Mouse (Mus musculus): ENCODE measurements around the gene Smarcb1. TPM values are rescaled to one million over a fixed set of nuclear protein-coding genes. Genes with fewer than 3 reads are reported as not detected.
A peak's percentile ranks its signal among the peaks of the same experiment; 100 is the strongest.

Gene Smarcb1
- total and polyA plus RNA-seq, 3 experiments, result 48.4 to 254 (median 55.7) TPM

DNA sequence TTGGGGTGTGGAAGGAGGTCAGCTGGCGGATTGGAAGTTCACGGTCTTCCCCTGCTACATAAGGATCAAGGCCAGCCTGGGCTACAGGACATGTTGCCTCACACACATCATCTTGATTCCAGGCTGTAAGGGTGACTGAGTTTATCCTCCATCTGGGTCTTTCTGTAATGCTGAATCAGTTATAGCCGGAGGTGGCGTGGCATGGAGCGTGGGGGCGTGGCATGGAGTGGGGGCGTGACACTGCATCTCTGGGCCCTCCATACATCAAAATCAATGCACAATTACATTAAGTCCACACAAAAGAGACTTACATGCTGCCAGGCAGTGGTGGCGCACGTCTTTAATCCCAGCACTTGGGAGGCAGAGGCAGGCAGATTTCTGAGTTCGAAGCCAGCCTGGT is 41.1 kb downstream of the Smarcb1 start:
- Histone ChIP-seq H3K4me1 (ENCODE audit: insufficient read depth, low read depth, low read length) (no peaks in the 10 kb centered on the region), H3K27me3 (ENCODE audit: insufficient read depth, low read length) (peaks cover 43% of the 10 kb centered on the region), H3K36me3 (replicated peaks) (no peaks in the 10 kb centered on the region), H3K4me3 (ENCODE audit: low read depth, low read length) (no peak overlapping the region), H3K9me3 (replicated peaks) (no peaks in the 10 kb centered on the region)
- ATAC-seq (ENCODE audit: extremely low read depth, insufficient number of reproducible peaks, low FRiP score, poor library complexity, severe bottlenecking) (no peak), DNase-seq (ENCODE audit: low spot score) (no peak)
- TF ChIP-seq POLR2AphosphoS5 (IDR thresholded peaks at IDR 0.05; ENCODE audit: insufficient replicate concordance, low read depth, low read length) (no peak), CTCF (IDR thresholded peaks at IDR 0.05; ENCODE audit: low read depth, low read length) (no peak), GATA1 (IDR thresholded peaks at IDR 0.05; ENCODE audit: borderline replicate concordance, low read length) (no peak), GATA2 (IDR thresholded peaks at IDR 0.05; ENCODE audit: borderline replicate concordance, low read depth, low read length) (no peak), TAL1 (conservative IDR thresholded peaks at IDR 0.05; ENCODE audit: low read depth, low read length) (no peak)

DNA sequence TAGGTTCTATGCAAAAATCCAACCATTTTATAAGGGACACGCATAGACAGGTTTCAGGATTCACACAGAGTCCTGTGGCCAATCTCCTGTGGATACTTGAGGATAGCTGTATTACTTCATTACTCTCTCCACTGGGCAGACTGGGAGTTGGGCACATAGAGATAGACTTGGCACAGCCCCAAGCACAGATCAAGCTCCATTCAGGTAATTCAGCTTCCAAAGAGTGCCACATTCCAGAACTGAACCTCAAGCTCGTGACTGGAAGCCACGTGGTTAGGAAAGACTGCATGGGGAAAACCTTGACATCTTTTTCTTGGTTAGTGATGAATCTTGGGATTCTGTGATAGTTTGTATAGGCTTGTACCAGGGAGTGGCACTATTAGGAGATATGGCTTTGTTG is 42.6 kb downstream of the Smarcb1 start:
- no peaks in the 10 kb centered on the region for H3K9me3 ChIP-seq (replicated peaks)
- TF ChIP-seq TAL1 (conservative IDR thresholded peaks at IDR 0.05; ENCODE audit: low read depth, low read length) (no peak), GATA2 (IDR thresholded peaks at IDR 0.05; ENCODE audit: borderline replicate concordance, low read depth, low read length) (no peak), POLR2AphosphoS5 (IDR thresholded peaks at IDR 0.05; ENCODE audit: insufficient replicate concordance, low read depth, low read length) (no peak), CTCF (IDR thresholded peaks at IDR 0.05; ENCODE audit: low read depth, low read length) (no peak), GATA1 (IDR thresholded peaks at IDR 0.05; ENCODE audit: borderline replicate concordance, low read length) (no peak)
- no peaks in the 10 kb centered on the region for H3K4me1 ChIP-seq (ENCODE audit: insufficient read depth, low read depth, low read length)
- peaks cover 35% of the 10 kb centered on the region for H3K27me3 ChIP-seq (ENCODE audit: insufficient read depth, low read length)
- no peak for ATAC-seq (ENCODE audit: extremely low read depth, insufficient number of reproducible peaks, low FRiP score, poor library complexity, severe bottlenecking)
- H3K4me3 ChIP-seq (ENCODE audit: low read depth, low read length), result no peak overlapping the region
- no peaks in the 10 kb centered on the region for H3K36me3 ChIP-seq (replicated peaks)
- DNase-seq (ENCODE audit: low spot score), result no peak

DNA sequence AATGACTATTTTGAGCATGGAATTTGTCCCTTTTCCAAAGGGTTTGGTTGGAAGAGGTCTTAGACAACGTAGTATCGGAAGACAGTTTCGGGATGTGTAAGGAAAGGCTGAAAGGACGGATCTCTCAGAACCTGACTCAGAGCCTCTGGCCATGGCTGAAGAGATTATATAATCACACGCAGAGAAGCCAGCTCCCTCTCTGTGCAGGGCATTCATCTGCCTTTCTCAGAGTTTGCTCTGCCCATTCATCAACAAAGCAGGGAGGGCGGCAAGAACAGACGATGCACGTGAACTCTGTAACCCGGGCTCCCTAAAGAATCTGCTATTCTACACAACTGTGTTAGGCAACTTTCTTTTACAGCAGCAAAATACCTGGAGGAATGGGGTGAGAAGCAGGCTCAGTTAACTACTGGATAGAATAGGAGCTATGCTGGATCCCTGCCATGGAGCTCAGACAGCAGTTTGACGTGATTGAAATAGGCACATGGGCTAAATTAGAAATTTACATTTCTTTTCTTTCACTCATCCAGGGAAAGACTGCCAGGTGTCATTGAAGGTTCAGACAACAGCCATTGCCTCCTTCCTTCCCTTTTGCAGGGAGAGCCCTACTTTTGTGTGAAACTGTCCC is 47.8 kb downstream of the Smarcb1 start:
- no peaks in the 10 kb centered on the region for H3K9me3 ChIP-seq (replicated peaks)
- no peaks in the 10 kb centered on the region for H3K36me3 ChIP-seq (replicated peaks)
- H3K4me1 ChIP-seq (ENCODE audit: insufficient read depth, low read depth, low read length), result peaks cover 11% of the 10 kb centered on the region
- peaks cover 37% of the 10 kb centered on the region for H3K27me3 ChIP-seq (ENCODE audit: insufficient read depth, low read length)
- ATAC-seq (ENCODE audit: extremely low read depth, insufficient number of reproducible peaks, low FRiP score, poor library complexity, severe bottlenecking) (no peak), DNase-seq (ENCODE audit: low spot score) (no peak)
- no peak for TF ChIP-seq POLR2AphosphoS5 (IDR thresholded peaks at IDR 0.05; ENCODE audit: insufficient replicate concordance, low read depth, low read length)
- TF ChIP-seq GATA1 (IDR thresholded peaks at IDR 0.05; ENCODE audit: borderline replicate concordance, low read length), result no peak
- no peak for TF ChIP-seq CTCF (IDR thresholded peaks at IDR 0.05; ENCODE audit: low read depth, low read length)
- no peak for TF ChIP-seq GATA2 (IDR thresholded peaks at IDR 0.05; ENCODE audit: borderline replicate concordance, low read depth, low read length)
- no peak for TF ChIP-seq TAL1 (conservative IDR thresholded peaks at IDR 0.05; ENCODE audit: low read depth, low read length)
- no peak overlapping the region for H3K4me3 ChIP-seq (ENCODE audit: low read depth, low read length)

DNA sequence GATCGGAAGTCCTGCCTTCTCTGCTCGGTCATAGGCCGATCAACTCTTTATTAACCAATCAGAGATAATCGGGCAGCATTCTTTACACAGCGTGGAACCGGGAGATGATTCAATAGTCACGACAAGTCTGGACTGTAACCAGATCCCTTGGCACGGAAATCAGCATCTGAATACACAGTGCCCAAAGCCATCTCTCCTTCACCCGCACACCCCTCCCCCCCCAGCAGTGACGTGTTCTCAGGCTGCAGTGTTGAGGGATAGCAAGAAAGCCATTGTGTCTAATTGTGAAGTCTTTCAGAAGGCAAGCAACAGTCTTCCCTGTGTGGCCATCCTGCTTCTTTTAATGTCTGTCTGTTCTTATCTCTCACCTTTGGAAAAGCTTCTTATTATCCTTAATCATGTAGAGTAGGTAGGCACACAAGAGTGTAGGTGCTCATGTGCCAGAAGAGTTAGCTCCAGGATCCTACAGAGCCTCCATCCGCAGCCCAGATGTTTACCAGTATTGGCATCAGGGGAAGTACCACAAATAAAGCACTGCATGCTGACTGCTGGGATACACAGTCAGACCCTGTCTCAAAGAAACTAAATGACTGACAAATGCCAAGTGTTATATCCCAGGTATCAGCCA is 48.4 kb downstream of the Smarcb1 start:
- TF ChIP-seq GATA1 (IDR thresholded peaks at IDR 0.05; ENCODE audit: borderline replicate concordance, low read length) (no peak), POLR2AphosphoS5 (IDR thresholded peaks at IDR 0.05; ENCODE audit: insufficient replicate concordance, low read depth, low read length) (no peak), GATA2 (IDR thresholded peaks at IDR 0.05; ENCODE audit: borderline replicate concordance, low read depth, low read length) (no peak), CTCF (IDR thresholded peaks at IDR 0.05; ENCODE audit: low read depth, low read length) (no peak), TAL1 (conservative IDR thresholded peaks at IDR 0.05; ENCODE audit: low read depth, low read length) (no peak)
- DNase-seq (ENCODE audit: low spot score) (no peak), ATAC-seq (ENCODE audit: extremely low read depth, insufficient number of reproducible peaks, low FRiP score, poor library complexity, severe bottlenecking) (peak; percentile 49; the same call in 1 of the 2 replicates)
- Histone ChIP-seq H3K9me3 (replicated peaks) (no peaks in the 10 kb centered on the region), H3K27me3 (ENCODE audit: insufficient read depth, low read length) (peaks cover 43% of the 10 kb centered on the region), H3K4me1 (ENCODE audit: insufficient read depth, low read depth, low read length) (peaks cover 11% of the 10 kb centered on the region), H3K4me3 (ENCODE audit: low read depth, low read length) (peak overlapping the region; percentile 18; the same call in 1 of the 2 replicates), H3K36me3 (replicated peaks) (no peaks in the 10 kb centered on the region)

DNA sequence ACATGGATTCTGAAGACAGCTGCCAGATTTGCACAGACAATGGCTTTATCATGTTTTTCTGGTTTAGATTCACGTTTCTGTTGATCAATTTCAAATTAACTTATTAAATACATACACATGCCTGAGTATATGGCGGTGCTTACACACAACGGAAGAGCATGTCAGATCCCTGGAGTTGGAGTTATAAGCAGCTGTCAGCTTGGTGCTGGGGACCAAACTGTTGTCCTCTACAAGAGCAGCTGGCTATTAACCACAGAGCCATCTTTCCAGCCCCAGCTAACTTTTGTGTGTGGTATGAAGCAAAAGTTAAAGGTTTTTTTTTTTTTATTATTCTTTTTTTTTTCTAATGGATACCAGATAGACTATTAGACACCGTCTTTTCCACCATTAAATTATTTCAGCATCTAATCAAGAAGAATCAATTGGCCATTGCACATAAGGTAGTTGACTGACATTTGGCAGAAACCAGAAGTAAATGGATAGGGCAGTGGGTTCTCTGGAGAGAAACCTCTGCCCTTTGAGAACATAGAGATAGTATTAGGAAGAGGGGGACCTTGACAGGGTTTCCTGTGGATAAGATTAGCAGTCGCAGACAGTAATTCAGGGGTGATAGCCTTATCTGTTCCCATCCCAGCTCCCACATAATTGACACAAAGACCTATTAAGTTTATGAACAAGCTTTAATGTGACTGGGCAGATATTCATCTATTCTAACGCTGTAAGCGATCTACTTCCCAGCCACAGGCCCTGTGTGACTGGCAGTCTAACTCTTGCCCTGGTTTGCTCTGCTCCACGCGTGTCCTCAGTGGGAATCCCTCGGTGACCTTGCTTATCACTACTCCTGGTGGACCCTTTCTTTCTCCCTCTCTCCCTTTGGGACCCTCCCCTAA is 49.1 kb downstream of the Smarcb1 start:
- ATAC-seq (ENCODE audit: extremely low read depth, insufficient number of reproducible peaks, low FRiP score, poor library complexity, severe bottlenecking) (peak; percentile 28), DNase-seq (ENCODE audit: low spot score) (no peak)
- Histone ChIP-seq H3K9me3 (replicated peaks) (no peaks in the 10 kb centered on the region), H3K4me3 (ENCODE audit: low read depth, low read length) (peak overlapping the region; percentile 18; the same call in 1 of the 2 replicates), H3K4me1 (ENCODE audit: insufficient read depth, low read depth, low read length) (peaks cover 11% of the 10 kb centered on the region), H3K27me3 (ENCODE audit: insufficient read depth, low read length) (peaks cover 40% of the 10 kb centered on the region), H3K36me3 (replicated peaks) (no peaks in the 10 kb centered on the region)
- TF ChIP-seq POLR2AphosphoS5 (IDR thresholded peaks at IDR 0.05; ENCODE audit: insufficient replicate concordance, low read depth, low read length) (no peak), GATA2 (IDR thresholded peaks at IDR 0.05; ENCODE audit: borderline replicate concordance, low read depth, low read length) (no peak), TAL1 (conservative IDR thresholded peaks at IDR 0.05; ENCODE audit: low read depth, low read length) (no peak), GATA1 (IDR thresholded peaks at IDR 0.05; ENCODE audit: borderline replicate concordance, low read length) (no peak), CTCF (IDR thresholded peaks at IDR 0.05; ENCODE audit: low read depth, low read length) (no peak)
